Comparison of ENCODE assay signal across 8 mouse cellular contexts in the genomic region with DNA sequence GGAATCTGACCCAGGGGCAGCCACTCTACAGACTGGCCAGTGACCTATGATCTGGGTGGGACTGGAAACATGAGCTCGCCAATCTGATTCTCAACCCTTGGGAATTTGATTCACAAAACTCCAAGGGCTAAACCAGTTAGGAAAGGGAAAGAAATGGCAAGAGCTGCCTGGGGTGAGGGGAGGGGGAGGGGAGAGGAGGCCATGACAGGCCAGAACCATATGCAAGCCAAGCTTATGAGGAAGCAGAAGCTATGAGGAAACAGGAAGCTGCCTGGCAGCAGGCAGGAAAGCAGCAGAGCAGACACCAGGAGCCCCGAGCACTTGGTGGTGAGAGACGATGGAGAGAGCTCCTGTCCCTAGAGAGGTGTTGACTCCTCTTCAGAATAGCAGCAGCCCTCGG.
DNase-seq lines count a peak whose midpoint lies in the region; ATAC-seq lines count a peak whose summit lies in the region.

No protein-coding gene starts in this region.

- H3K9ac ChIP-seq in limb, embryonic 11.5 days (ENCODE audit: low read length) = no peak overlapping the region
- H3K9ac ChIP-seq in midbrain, embryonic 14.5 days (replicated peaks; ENCODE audit: low read length) = no peak overlapping the region

- H3K4me2 ChIP-seq in limb, embryonic 11.5 days (ENCODE audit: low read depth, severe bottlenecking) = no peak overlapping the region
- H3K4me2 ChIP-seq in midbrain, embryonic 14.5 days (ENCODE audit: low read length) = no peak overlapping the region

- no peak overlapping the region for H3K27ac ChIP-seq in limb, embryonic 11.5 days (replicated peaks; ENCODE audit: low read depth, low read length)
- H3K27ac ChIP-seq in midbrain, embryonic 14.5 days (replicated peaks; ENCODE audit: low read depth, low read length) = no peak overlapping the region

- WGBS in limb, embryonic 11.5 days = 25% methylated on average over 4 of the region's 4 CpGs
- 53% methylated on average over 4 of the region's 4 CpGs for WGBS in midbrain, embryonic 14.5 days

- no peaks in the 10 kb centered on the region for H3K27me3 ChIP-seq in limb, embryonic 11.5 days (ENCODE audit: control insufficient read depth, insufficient read depth, low read length)
- H3K27me3 ChIP-seq in midbrain, embryonic 14.5 days (ENCODE audit: control insufficient read depth, insufficient read depth, low read length) = peaks cover 19% of the 10 kb centered on the region; the same call in 1 of the 2 replicates

- H3K4me3 ChIP-seq in limb, embryonic 11.5 days (ENCODE audit: low read depth, low read length) = no peak overlapping the region
- H3K4me3 ChIP-seq in midbrain, embryonic 14.5 days (replicated peaks; ENCODE audit: low read depth, low read length) = no peak overlapping the region

- DNase-seq in lung, adult 18-20 months = peak; percentile 39 to 61
- no peak for DNase-seq in lung, postnatal 14 days
- DNase-seq in embryo, embryonic 11 days = peak; percentile 61
- DNase-seq in limb, embryonic 11.5 days (ENCODE audit: low spot score) = no peak
- no peak for DNase-seq in left cerebral cortex, adult 9 months (ENCODE audit: low spot score in 2 of 2)
- no peak for DNase-seq in cerebellum, adult 9-11 months
- no peak for DNase-seq in midbrain, embryonic 14.5 days

- no peaks in the 10 kb centered on the region for H3K36me3 ChIP-seq in limb, embryonic 11.5 days (ENCODE audit: control insufficient read depth, insufficient read depth, low read length)
- no peaks in the 10 kb centered on the region for H3K36me3 ChIP-seq in midbrain, embryonic 14.5 days (ENCODE audit: control insufficient read depth, insufficient read depth, low read length)

- H3K4me1 ChIP-seq in limb, embryonic 11.5 days (ENCODE audit: control insufficient read depth, insufficient read depth, low read length) = peaks cover 27% of the 10 kb centered on the region
- peaks cover 7% of the 10 kb centered on the region; the same call in 1 of the 2 replicates for H3K4me1 ChIP-seq in midbrain, embryonic 14.5 days (ENCODE audit: control insufficient read depth, insufficient read depth, low read length)

- ATAC-seq in limb, embryonic 11.5 days (ENCODE audit: insufficient number of reproducible peaks, low FRiP score, low TSS enrichment, low read depth) = peak; percentile 14; the same call in 1 of the 2 replicates
- peak; percentile 93 for ATAC-seq in neutrophil, adult 5-6 weeks (ENCODE audit: extremely low read depth, insufficient number of reproducible peaks, low FRiP score, poor library complexity, severe bottlenecking)
- no peak for ATAC-seq in midbrain, embryonic 14.5 days (ENCODE audit: low FRiP score, low TSS enrichment)

- no peaks in the 10 kb centered on the region for H3K9me3 ChIP-seq in limb, embryonic 11.5 days (ENCODE audit: control insufficient read depth, low read length)
- no peaks in the 10 kb centered on the region for H3K9me3 ChIP-seq in midbrain, embryonic 14.5 days (ENCODE audit: control insufficient read depth, low read length)

Comparison
In these comparisons a context has a peak if more than half of its experiments do, and no peak if none do; other contexts are left out.
1. DNase-seq: peak in lung, adult 18-20 months (2 of 2) and embryo, embryonic 11 days (single experiment); none in lung, postnatal 14 days (single experiment), limb, embryonic 11.5 days (single experiment), left cerebral cortex, adult 9 months (0 of 2), cerebellum, adult 9-11 months (single experiment) and midbrain, embryonic 14.5 days (single experiment).